Mouse (Mus musculus): ENCODE measurements at regions not wholly inside any gene's neighbourhood (a gene's known extent, or its start where the extent isn't known, plus 50 kb on each side); places are given as distances from the start of the nearest gene placed in this dataset.

DNA sequence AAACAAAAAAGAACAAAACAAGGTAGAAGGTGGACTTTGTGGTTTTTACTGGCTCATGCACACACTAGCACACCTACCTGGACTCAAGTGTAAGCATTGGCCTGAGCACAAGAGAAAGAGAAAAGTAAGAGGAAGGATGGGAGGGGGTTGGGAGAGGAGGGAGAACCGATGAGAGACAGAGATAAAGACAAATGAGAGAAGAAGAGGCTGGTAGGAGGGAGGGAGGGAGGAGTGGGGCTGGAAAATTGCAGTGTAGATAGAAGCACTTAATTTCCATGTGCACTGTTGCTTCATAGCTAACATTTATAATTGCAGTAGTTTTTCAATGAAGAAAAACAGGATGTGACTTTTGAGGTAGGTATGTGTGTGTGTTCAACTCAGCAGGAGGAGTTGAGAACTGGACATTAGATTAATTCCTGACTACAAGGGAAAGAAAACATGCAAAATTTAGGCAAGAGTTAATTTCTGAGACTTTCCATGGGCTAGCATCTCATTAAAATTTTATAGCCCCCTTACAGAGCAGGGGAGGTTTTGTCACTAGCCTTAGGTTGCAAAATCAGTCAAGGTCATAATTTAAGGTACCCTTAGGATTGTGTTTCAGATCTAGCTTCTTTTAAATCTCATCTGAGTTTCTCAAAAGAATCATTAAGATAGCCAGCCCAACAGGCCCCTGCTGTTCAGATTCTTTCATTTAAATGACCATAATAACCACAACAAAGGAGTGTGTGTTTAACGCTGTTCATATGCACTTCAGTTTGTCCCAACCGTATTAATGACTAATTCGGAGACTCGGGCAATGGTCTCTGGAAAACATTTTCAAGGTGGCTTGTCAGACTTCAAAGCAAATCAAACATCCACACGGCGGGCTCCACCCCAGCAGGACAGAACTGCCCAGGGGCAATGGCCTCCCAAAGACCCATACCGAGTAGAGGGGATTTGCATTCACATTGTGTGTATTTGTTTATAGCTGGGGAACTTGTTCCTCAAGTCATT, 788.3 kb downstream of the Robo1 start:
- Histone ChIP-seq H3K4me1 (replicated peaks; ENCODE audit: control insufficient read depth, insufficient read depth, low read length) (no peaks in the 10 kb centered on the region), H3K9me3 (ENCODE audit: control insufficient read depth) (no peaks in the 10 kb centered on the region), H3K36me3 (ENCODE audit: control insufficient read depth, insufficient read depth) (no peaks in the 10 kb centered on the region), H3K4me3 (ENCODE audit: low read depth, low read length) (no peak overlapping the region), H3K4me2 (replicated peaks; ENCODE audit: low read depth) (no peak overlapping the region), H3K9ac (ENCODE audit: low read depth, low read length) (no peak overlapping the region), H3K27ac (ENCODE audit: low read depth, low read length) (no peak overlapping the region), H3K27me3 (replicated peaks; ENCODE audit: control insufficient read depth, insufficient read depth, low read length) (no peaks in the 10 kb centered on the region)
- TF ChIP-seq CTCF (IDR thresholded peaks at IDR 0.05; ENCODE audit: low read depth), result no peak
- no peak for ATAC-seq
- 24% methylated on average over 8 of the region's 8 CpGs for WGBS
